Mouse (Mus musculus): ENCODE measurements around the gene Ttll5.

Gene Ttll5

DNA sequence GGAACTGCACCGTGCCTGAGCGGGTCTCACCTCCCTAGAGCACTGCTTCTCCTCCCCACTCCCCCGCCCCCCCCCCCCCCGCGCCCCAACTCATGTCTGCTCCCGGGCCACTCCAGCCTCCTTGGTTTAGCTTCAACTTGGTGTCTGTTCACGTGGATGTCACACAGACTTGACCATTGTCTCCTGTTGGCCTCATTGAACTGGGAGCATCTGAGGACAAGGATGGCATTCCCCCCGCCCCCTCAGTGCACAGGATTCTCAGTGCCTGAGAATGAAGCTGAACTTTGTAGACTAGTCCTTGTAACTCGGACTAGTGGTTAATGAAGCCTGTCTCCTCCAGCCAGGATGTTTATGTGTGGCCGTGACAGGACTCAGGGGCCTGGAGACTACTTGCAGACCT, 281.1 kb downstream of the Ttll5 start:
- no peak for DNase-seq

DNA sequence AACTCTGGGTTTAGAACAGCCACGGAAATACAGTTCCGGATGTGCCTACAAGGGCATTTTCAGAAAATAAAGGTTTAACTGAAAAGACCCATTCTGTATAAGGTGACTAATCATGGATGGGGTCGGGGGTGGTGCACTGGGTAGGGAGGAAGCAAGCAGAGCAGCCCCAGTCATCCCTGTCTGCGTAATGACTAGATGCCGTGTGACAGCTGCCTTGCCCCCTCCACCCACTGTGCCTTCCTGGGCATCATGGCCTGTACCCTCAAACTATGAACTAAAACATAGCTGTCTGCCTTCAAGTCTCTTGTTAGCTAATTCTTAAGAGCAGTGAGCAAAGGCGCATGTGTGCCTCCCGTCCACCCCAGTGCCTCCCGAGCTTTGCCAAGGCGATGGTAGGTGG, 281.6 kb downstream of the Ttll5 start:
- DNase-seq = no peak

DNA sequence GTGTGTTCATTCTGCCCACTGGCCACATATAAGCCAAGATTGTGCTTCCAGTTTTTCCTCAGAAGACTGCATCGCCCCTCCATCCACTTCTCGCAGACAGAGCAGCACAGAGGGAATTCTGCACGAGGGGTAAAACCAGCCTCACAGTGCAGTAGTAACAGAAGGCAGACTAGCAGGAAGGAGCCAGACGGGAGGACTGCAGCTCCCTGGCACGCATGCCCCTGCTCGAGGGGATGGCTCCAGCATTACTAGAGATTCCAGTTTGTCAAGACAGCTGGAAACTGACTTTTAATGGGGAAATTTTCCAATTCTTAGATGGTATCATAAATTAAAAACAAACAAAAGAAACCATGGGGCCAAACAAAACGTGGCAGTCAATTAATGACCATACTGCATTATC, 283.2 kb downstream of the Ttll5 start:
- no peak for DNase-seq

DNA sequence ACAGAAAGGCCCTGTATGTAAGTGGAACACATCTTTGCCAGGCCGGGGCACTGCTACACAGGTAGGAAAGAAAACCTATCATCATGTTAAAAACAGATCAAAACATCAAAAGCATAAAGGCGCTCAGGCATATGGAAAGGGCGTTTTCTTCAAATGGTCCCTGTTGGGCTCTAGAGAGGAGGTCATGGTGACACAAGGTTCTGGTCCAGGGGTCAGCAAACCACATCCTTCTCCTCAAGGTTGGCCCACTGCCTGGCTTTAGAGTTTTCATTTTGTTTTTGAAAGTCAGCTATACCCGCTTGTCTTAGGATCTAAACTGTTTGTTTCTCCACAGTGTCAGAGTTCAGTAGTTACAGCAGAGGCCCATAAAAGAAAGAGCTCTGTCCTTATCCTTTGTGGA, 285.1 kb downstream of the Ttll5 start:
- DNase-seq = no peak

DNA sequence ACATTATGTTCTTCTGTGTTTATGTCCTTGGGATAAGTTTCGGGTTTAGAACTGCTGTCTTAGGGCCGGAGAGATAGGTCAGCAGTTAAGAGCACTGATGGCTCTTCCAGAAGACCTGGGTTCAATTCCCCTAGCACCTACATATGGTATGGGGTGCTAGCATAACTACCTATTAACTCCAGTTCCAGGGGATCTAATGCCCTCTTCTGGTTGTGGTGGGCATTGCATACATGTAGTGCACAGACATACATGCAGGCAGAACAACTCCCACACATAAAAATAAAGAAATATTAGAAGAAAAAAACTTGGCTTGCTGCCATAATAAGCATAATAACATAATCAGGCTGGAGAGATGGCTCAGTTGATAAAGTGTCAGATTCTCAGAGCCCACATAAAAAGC, 286.2 kb downstream of the Ttll5 start:
- peak; percentile 52 for DNase-seq

All from kidney, adult 18-20 months (tissue).